Mouse (Mus musculus) urinary bladder, postnatal 14 days (tissue): ENCODE results near the gene Gm20594.

Source experiments
- DNase-seq: peaks from one replicate; pipeline ENCODE4 v3.0.0; 2021; ENCODE audit warnings: low spot score

The Gm20594 gene

DNA sequence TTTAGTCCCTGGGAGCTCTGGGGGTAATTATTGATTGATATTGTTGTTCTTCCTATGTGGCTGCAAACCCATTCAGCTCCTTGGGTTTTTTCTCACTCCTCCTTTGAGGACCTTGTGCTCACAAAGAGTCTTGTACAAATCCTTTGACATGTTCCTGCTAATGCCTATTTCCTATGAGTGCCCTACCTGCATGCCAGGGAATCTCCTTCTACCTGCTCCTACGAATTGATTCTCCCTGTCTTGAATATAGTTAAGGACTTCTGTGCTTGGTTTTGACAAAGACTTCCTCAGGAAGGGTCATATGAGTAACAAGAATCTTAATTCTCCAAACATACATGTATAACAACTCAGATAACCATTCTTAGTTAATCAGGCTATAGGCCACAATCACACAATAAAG is at the start of gene Gm20594:
TSS of gene Gm20594 (plus strand) at position 301 of the 400 bp plus-strand sequence.
- DNase-seq, result no peak

DNA sequence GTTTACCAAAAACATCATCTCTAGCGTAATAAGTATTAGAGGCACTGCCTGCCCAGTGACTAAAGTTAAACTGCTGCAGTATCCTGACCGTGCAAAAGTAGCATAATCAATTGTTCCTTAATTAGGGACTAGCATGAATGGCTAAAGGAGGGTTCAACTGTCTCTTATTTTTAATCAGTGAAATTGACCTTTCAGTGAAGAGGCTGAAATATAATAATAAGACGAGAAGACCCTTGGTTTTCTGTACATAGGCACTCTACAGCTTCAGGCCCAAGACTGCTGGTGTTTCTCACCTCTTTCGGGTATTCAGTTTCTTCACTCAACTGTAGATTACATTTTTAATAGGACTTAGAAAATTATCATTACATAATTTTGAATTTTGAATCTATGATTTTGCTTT is 398 bp downstream of the Gm20594 start:
- DNase-seq, result no peak

DNA sequence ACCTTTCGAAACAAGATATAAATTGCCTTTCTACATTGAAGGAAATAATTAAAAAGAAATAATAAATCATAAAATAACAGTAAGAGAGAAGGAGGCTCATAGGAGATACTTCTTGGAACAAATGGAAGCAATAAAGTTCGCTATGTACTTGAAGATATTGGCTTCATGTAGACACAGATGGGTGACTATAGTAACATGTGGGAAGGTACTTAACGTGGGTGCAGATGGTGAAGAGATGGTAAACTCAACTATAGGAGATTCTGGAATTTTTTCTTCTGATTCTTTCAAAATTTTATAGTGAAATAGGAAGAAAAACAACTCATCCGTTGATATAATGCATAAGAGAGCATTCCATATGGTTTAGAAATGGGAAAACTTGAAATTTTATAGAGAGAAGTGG is 16.1 kb downstream of the Gm20594 start:
- no peak for DNase-seq

DNA sequence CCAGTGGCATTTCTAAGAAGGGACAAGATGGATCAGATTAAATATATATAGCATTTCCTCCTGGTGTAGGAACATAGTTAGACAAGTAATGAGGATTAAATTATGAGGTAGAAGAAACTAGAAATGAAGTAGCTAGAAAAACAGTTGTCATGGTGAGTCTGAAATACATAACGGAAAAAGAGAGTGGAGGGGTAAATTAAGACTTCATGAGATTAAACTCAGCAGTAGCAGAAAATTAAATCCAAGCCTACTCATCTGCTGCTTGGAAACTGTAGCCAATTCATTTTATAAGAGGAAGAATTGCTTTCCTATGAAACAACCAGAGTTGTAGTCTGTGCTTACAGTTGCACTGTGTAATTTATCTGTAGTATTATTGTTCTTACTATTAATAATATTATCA is 29.1 kb downstream of the Gm20594 start:
- no peak for DNase-seq
